Mouse (Mus musculus) brain, adult 2 months (tissue): ENCODE measurements around the gene Tekt4.

Source experiments
- DNase-seq: peaks from one replicate; pipeline ENCODE4 v3.0.0; 2011; ENCODE audit warnings: low read depth, low spot score

Gene Tekt4

GRCm38 (mm10) chr17:25474330-25475077, 20.1 kb downstream of the Tekt4 start:
- DNase-seq, result peak; percentile 73

- DNase-seq, result peak; percentile 63
Observed at GRCm38 (mm10) chr17:25475946-25476744, 21.7 kb downstream of the Tekt4 start.

- DNase-seq, result no peak
Observed at GRCm38 (mm10) chr17:25480152-25480551, 25.7 kb downstream of the Tekt4 start.

GRCm38 (mm10) chr17:25480820-25481219, 26.4 kb downstream of the Tekt4 start:
- DNase-seq, result no peak

- peak; percentile 13 for DNase-seq
Observed at GRCm38 (mm10) chr17:25482092-25482491, 27.7 kb downstream of the Tekt4 start.

GRCm38 (mm10) chr17:25497013-25497412, 42.6 kb downstream of the Tekt4 start, which contains the start of gene Sstr5:
Gene Sstr5 (minus strand): TSS chr17:25497288.
- DNase-seq, result no peak

- no peak for DNase-seq
Observed at GRCm38 (mm10) chr17:25502599-25502998, 48.2 kb downstream of the Tekt4 start.

GRCm38 (mm10) chr17:25507799-25508198, 53.4 kb downstream of the Tekt4 start:
- DNase-seq, result peak; percentile 74

- peak; percentile 80 for DNase-seq
Observed at GRCm38 (mm10) chr17:25508860-25509577, 54.6 kb downstream of the Tekt4 start.

GRCm38 (mm10) chr17:25510074-25510830, 55.8 kb downstream of the Tekt4 start:
- no peak for DNase-seq

GRCm38 (mm10) chr17:25511876-25512275, 57.5 kb downstream of the Tekt4 start:
- no peak for DNase-seq

- DNase-seq, result no peak
Observed at GRCm38 (mm10) chr17:25514055-25514454, 59.6 kb downstream of the Tekt4 start.

GRCm38 (mm10) chr17:25516315-25516714, 61.9 kb downstream of the Tekt4 start:
- no peak for DNase-seq

- peak; percentile 91 for DNase-seq
Observed at GRCm38 (mm10) chr17:25518144-25518543, 63.7 kb downstream of the Tekt4 start.

- peak; percentile 89 for DNase-seq
Observed at GRCm38 (mm10) chr17:25519511-25519910, 65.1 kb downstream of the Tekt4 start.

- DNase-seq, result no peak
Observed at GRCm38 (mm10) chr17:25520492-25520891, 66.1 kb downstream of the Tekt4 start.

GRCm38 (mm10) chr17:25522080-25522479, 67.7 kb downstream of the Tekt4 start:
- no peak for DNase-seq
